Mouse (Mus musculus) heart, adult 2 months (tissue): ENCODE measurements around the gene Tnik. TPM values are rescaled to one million over a fixed set of nuclear protein-coding genes. Genes with fewer than 3 reads are reported as not detected.

Experiments
- DNase-seq, 2 experiments: peaks; one replicate each; pipeline ENCODE4 v3.0.0; 2021
- H3K27ac ChIP-seq: fragments of 200-600 bp; 2 replicates; pipeline ENCODE4 v1.8.1; 2022
- H3K27me3 ChIP-seq: fragments of 200-500 bp; 2 replicates; pipeline ENCODE4 v1.6.1; 2012; ENCODE audit warnings: mild to moderate bottlenecking, low read length, inconsistent platforms, mixed read lengths; ENCODE audit not compliant: control insufficient read depth, insufficient read depth
- H3K36me3 ChIP-seq: fragments of 200-500 bp; 2 replicates; pipeline ENCODE4 v1.6.1; 2012; ENCODE audit warnings: low read length, inconsistent platforms; ENCODE audit not compliant: control insufficient read depth, insufficient read depth
- H3K4me1 ChIP-seq: fragments of 200-500 bp; 2 replicates; pipeline ENCODE4 v1.6.1; 2011; ENCODE audit warnings: low read length; ENCODE audit not compliant: control insufficient read depth, insufficient read depth
- H3K4me3 ChIP-seq: fragments of 200-600 bp; 2 replicates; pipeline ENCODE4 v1.8.1; 2022
- H3K79me2 ChIP-seq: fragments of 200-500 bp; replicated peaks from 2 replicates; pipeline ENCODE4 v1.6.1; 2012; ENCODE audit warnings: mild to moderate bottlenecking, inconsistent platforms, low read length, moderate library complexity, mixed read lengths; ENCODE audit not compliant: control insufficient read depth, insufficient read depth
- H3K9ac ChIP-seq: fragments of 200-500 bp; 2 replicates; pipeline ENCODE4 v1.6.1; 2012; ENCODE audit warnings: low read depth, mild to moderate bottlenecking, control low read depth, inconsistent platforms, low read length, mixed read lengths
- CTCF ChIP-seq: fragments of 200-600 bp; IDR thresholded peaks from 2 replicates; pipeline ENCODE4 v1.8.1; 2022; ENCODE audit warnings: antibody characterized with exemption, mild to moderate bottlenecking, moderate library complexity
- EP300 ChIP-seq: fragments of 200-500 bp; IDR thresholded peaks from 2 replicates; pipeline ENCODE4 v1.6.1; 2011; ENCODE audit warnings: low read depth, low read length, control low read depth; ENCODE audit not compliant: insufficient read depth
- POLR2A ChIP-seq: fragments of 200-500 bp; IDR thresholded peaks from 2 replicates; pipeline ENCODE4 v1.6.1; 2011; ENCODE audit warnings: mild to moderate bottlenecking, low read depth, low read length, control low read depth; ENCODE audit not compliant: insufficient read depth
- WGBS: fragments of 180-500 bp; shearing (Covaris S2); methylation state at CpG from one replicate; pipeline ENCODE4 v1.1.7; 2018; 5-methylcytosine and 5-hydroxymethylcytosine counted together
- intact Hi-C: fragments of 180-260 bp; cut with DNase I; formaldehyde crosslinking; loops from one replicate; pipeline ENCODE4 v1.15.1; 2025
- polyA plus RNA-seq: library from polyadenylated mRNA; depleted of rRNA; stranded (reverse); fragments of >200 nt; gene quantifications from 2 replicates; pipeline ENCODE4 v1.2.3, GENCODE M21; 2012
- total RNA-seq, 2 experiments: library from RNA; stranded (reverse); gene quantifications; 2 replicates each; pipeline ENCODE4 v1.2.3; 2021

The Tnik gene
- total and polyA plus RNA-seq, 3 experiments, result 6.6 to 29.8 (median 26.8) TPM

DNA sequence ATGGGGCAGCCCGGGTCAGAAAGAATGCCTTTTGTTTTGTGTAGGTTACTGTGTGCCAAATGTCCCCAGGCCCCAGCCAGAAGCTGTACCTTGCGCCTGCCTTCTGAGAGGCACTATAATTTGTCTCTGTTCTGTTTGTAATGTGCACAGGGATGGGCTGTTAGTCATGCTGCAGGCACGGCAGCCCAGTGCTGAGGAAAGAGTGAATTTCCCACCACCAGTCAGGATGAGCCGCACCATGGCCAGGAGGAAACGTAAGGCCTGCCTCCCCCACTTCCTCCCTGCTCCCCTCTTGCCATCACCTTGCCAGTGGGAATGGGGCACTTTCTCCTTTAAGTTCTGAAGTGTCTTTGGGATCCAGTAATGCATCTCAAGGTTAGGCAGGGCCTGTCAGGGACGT lies 286.4 kb downstream of the Tnik start:
- no peak overlapping the region for H3K9ac ChIP-seq
- no peak for DNase-seq
- no peak overlapping the region for H3K27ac ChIP-seq
- no peaks in the 10 kb centered on the region for H3K4me1 ChIP-seq
- no peak for TF ChIP-seq POLR2A
- TF ChIP-seq CTCF, result no peak
- no peak for TF ChIP-seq EP300
- H3K36me3 ChIP-seq, result no peaks in the 10 kb centered on the region
- H3K79me2 ChIP-seq, result no peaks in the 10 kb centered on the region
- H3K27me3 ChIP-seq, result no peaks in the 10 kb centered on the region
- H3K4me3 ChIP-seq, result no peak overlapping the region
- intact Hi-C loops, result loop anchor here (10.0 kb wide), 2 partner anchors 115 to 285 kb away; partner anchors contain the start of gene Tnik
- 55% methylated on average over 6 of the region's 6 CpGs for whole genome bisulfite sequencing

DNA sequence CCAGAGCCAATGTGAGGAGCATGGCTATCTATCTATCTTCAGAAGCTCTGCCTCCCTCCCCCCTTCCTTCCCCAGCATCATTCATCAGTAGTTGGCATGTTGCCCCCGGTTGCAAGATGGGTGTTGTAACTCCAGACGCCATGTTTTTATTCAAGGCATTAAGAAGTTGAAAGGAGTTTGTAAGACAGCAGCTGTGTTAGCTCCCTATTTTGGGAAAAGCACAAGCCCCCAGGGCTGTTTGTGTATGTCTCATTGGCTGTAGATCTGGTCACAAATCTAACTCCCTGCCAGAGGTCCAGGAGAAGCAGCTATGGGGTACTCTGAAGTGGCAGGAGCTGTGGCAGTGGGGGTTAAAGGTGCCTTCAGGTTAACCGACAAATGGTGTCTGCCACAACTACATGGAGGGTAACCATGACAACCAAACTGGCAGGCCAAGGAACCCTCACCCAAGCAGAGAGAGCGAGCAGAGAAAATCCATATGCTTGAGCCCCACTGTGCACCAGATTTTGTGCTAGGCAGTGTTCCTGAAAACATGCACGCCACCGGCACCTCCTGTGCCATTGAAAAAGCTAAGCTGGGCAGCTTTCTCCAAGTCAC lies 287.6 kb downstream of the Tnik start:
- Histone ChIP-seq H3K9ac (no peak overlapping the region), H3K36me3 (no peaks in the 10 kb centered on the region), H3K27me3 (no peaks in the 10 kb centered on the region), H3K79me2 (no peaks in the 10 kb centered on the region), H3K4me1 (no peaks in the 10 kb centered on the region; the same call in 1 of the 2 replicates), H3K27ac (no peak overlapping the region), H3K4me3 (no peak overlapping the region)
- TF ChIP-seq CTCF, result no peak
- no peak for TF ChIP-seq POLR2A
- no peak for TF ChIP-seq EP300
- DNase-seq, result no peak
- intact Hi-C loops, result no loop called here
- WGBS, result 84% methylated on average over 6 of the region's 6 CpGs

DNA sequence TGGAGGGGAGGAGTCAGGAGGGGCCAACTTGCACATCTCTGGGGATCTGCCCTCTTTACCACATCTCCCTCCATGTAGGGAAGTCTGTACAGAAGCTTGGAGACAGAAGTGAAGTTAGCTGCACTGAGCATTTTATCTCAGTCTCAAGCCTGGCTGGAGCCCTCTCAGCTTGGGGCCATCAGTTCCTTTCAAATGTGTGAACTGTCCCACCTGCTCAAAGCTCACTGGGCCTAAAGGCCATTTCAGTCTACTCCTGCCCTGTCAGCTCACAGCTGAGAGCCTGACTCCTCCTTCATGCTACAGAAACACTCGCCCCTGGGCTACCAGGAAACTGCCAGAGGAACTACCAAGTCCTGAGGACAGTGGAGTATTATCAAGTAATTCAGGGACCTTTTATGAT lies 288.7 kb downstream of the Tnik start:
- Histone ChIP-seq H3K36me3 (no peaks in the 10 kb centered on the region), H3K4me1 (peaks cover 2% of the 10 kb centered on the region; the same call in 1 of the 2 replicates), H3K27me3 (no peaks in the 10 kb centered on the region), H3K27ac (no peak overlapping the region), H3K9ac (no peak overlapping the region), H3K4me3 (no peak overlapping the region), H3K79me2 (no peaks in the 10 kb centered on the region)
- no peak for DNase-seq
- intact Hi-C loops, result no loop called here
- WGBS, result 63% methylated on average over 1 of the region's 1 CpGs
- no peak for TF ChIP-seq EP300
- no peak for TF ChIP-seq POLR2A
- TF ChIP-seq CTCF, result no peak

DNA sequence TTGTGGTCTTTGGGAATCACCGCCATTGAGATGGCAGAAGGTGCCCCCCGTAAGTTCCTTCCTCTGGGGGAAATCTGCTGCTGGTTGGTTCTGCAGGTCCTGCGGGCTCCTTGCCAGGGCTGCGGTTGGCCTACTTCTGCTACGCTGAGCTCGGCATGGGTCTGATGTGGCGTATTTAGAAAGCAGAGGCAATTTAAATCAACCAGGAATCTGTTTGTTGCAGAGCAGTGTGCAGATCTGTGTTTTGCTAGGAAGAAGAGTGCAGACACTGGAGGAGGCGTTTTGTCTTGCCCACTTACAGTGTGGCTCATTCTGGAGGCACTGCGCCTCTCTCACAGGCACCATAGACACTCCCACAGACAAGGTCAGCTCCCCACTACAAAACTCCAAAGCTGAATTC lies 291.9 kb downstream of the Tnik start:
- Histone ChIP-seq H3K27ac (no peak overlapping the region), H3K27me3 (no peaks in the 10 kb centered on the region), H3K4me3 (no peak overlapping the region), H3K4me1 (peaks cover 5% of the 10 kb centered on the region), H3K79me2 (no peaks in the 10 kb centered on the region), H3K9ac (no peak overlapping the region), H3K36me3 (no peaks in the 10 kb centered on the region)
- WGBS, result 90% methylated on average over 9 of the region's 9 CpGs
- no peak for TF ChIP-seq CTCF
- DNase-seq, result no peak
- intact Hi-C loops, result no loop called here

DNA sequence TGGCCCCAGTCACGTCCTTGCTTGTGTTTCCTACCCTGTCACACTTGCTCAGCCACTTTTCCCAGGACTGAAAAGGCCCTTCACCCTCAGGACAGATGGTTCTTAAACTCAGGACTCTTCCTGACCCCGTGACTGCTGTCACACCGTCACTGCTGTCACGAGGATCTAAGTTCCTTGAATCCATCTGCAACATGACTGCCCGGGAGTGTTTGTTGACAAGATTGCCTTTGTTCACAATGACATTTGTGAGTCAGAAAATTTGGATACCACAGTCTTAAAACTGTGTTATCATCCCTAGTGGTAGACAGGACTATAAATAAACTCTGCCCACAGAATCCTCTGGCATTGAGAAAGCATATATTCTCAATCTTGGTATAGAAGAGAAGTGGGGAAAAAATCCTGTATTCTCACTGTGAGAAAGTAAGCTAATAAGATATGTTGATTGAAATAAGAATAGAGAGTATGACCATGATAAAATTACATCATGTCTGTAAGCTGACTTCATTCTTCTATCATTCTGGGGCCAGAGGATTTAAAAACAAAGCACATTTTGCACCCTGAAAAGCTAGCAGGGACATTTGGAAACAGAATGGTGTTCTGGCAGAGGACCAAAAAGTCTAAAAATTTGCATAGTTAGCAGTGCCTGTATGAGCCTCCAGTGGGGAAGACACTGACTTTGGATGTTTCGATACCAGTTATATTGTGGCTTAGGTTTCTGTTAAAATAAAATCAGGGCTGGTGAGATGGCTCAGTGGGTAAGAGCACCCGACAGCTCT lies 293.0 kb downstream of the Tnik start:
- Histone ChIP-seq H3K4me1 (peaks cover 5% of the 10 kb centered on the region), H3K27me3 (no peaks in the 10 kb centered on the region), H3K36me3 (no peaks in the 10 kb centered on the region), H3K4me3 (no peak overlapping the region), H3K27ac (no peak overlapping the region), H3K9ac (no peak overlapping the region), H3K79me2 (no peaks in the 10 kb centered on the region)
- DNase-seq, result no peak
- WGBS, result 55% methylated on average over 7 of the region's 7 CpGs
- intact Hi-C loops, result no loop called here
- no peak for TF ChIP-seq CTCF
- no peak for TF ChIP-seq EP300
- TF ChIP-seq POLR2A, result no peak

DNA sequence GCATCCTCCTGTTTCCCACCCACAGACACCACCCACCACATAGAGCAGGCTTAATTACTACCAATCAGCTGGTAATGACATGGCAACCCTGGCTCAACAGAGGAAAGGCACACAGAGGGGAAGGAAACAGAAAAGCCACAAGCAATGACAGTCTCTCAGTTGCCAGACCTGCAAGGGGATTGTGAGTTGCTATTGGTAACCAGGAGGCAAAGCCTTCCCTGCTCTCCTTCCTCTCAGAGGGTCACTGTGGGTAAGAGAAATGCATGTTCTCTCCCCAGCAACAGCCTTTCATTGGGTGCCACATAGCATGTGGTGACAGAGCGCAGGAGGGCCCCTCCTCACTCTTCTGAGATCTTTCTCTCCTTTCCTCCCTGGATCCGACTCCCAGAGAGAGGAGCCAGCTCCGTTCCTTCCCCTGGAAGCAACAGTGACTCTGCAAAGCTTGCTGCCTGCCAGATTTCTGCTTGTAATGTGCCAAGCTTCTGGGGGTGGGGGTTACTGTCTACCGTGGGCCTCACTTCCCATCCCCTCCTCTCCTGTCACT lies 295.4 kb downstream of the Tnik start:
- WGBS, result 30% methylated on average over 4 of the region's 4 CpGs
- intact Hi-C loops, result no loop called here
- DNase-seq, result no peak
- no peak for TF ChIP-seq POLR2A
- no peak for TF ChIP-seq EP300
- TF ChIP-seq CTCF, result no peak
- no peaks in the 10 kb centered on the region for H3K27me3 ChIP-seq
- H3K27ac ChIP-seq, result no peak overlapping the region
- no peaks in the 10 kb centered on the region for H3K36me3 ChIP-seq
- no peak overlapping the region for H3K4me3 ChIP-seq
- H3K4me1 ChIP-seq, result peaks cover 5% of the 10 kb centered on the region
- no peak overlapping the region for H3K9ac ChIP-seq
- no peaks in the 10 kb centered on the region for H3K79me2 ChIP-seq
